Mouse (Mus musculus) retina, adult 2 months (tissue): ENCODE measurements around the gene Klhl3.
A peak's percentile ranks its signal among the peaks of the same experiment; 100 is the strongest.

ENCODE experiments used
- DNase-seq: peaks from one replicate; pipeline ENCODE4 v3.0.0-alpha.2; 2012; ENCODE audit warnings: low read depth, low spot score

Gene Klhl3

DNA sequence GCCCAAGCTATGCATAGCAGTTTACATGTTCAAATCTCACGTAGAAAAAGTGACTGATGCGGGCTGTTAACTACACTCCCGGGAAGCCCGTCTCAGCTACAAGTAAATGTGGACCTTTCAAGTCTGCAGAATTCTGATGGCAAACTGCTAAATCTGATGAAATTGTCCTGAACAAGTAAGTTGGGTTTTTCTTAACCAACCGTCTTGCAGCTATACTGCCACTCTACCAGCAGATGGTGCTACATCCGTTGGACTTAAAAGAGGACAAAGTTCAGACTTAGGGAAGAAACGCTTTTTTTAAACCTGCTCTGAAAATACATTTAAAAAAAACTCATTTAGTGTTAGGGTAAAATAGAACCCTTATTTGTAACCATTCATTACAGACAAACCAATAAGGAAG, 12.7 kb upstream of the Klhl3 start:
- peak; percentile 45 for DNase-seq

DNA sequence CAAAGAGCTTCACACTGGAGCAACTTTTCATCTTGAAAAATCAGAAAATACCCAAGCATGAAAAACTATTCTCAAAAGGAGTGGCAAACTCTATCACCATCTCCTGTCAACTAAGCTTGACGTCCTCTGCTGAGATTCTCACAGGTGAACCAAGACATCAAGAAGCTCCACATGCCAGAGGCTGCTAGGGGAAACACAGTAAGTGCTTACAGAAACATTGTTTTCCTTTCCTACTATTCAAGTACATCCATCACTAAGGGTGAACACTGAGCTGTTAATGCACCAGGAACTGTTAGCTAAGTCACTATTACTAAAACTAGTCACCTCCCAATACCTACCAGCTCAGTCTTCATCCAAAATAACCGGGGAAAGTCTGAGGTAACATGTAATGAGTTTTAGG, 11.6 kb upstream of the Klhl3 start:
- DNase-seq, result no peak

DNA sequence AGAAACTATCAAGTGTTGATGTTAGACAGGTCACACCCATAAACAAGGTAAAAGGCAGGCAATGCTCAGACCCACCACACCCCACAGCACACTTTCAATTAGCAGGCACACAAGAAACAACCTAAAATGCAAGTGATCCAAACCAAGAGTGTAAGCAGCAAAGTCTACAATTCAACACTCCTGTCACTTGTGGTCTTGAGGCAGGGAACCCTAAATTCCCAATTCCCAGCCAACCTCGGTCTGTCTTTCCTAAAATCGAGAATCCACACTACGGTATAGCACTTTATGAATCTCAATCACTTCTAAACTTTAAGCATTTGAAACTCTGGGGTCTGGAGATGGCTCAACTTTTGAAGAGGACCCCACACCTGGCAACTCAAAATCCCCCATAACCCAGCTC, 10.9 kb upstream of the Klhl3 start:
- no peak for DNase-seq

DNA sequence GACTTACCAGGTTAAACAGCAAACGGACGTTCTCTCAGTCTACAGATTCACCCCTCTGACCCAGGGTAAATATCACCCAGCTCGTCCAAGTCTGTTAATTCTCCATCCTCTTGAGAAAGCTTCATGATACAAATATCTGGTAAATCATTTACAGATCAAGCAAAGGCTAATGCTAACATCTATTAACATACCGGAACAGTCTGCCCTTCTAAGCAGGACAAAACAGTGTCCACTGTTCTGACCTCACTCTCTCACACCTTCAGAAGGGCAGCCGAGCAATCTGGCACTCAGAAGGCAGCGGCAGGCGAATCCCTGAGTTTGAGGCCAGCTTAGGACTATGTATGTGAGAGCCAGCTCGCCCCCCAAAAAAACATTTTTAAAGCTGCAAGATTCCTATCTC, 10.0 kb upstream of the Klhl3 start:
- no peak for DNase-seq

DNA sequence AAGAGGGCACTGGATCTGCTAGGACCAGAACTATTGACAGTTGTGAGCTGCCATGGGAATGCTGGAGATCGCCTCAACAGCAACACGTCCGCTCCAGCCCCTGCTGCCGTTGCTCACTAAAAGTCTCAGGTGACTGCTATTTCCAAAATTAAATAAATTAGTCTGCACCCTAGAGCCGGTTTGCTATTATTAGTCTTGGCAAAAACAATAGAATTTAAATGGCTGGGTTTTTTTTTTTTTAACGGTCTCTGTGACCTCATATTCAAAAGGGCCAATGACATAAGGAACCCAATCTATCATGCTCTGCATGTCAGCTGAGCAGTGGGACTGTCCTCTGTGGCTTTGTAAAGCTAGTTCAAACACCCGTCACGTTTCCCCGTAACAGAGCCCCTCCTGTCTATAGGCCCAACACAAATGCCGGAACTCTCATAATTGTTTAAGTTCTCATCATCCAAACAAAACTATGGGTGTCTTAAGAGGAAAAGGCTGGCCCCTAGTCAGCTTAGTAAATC, 9.4 kb upstream of the Klhl3 start:
- DNase-seq, result no peak

DNA sequence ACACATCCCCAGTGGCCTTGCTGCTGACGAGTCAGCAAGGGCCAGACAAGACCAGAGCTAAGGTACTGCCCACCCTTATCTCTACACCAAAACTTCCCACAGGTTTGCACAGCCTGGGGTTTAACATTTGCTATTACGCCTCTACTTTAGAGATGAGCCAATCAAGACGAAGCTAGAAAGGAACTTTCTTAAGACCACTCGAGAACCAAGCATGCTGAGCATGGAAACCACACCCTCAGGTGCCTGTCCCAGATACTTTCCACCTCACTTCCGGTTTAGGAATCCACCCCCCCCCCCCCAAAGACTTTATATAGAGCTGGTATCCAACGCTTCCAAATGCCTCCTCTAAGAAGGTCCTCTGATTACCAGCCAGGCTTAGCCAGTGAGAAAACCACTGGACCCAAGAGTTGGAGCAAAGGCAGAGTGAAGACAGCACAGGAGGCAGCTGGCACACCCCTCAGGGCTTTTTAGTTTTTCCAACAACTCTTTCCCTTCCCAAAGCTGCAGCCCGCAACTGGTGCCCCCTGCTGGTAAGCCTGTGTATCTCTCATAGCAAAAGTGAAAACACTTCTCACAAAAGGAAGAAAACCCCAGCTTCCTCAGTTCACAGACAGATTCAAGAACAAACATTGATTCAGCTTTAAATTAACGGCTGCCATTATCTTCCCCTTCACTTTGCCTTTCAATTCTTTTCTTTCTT, 4.1 kb upstream of the Klhl3 start:
- DNase-seq, result no peak

DNA sequence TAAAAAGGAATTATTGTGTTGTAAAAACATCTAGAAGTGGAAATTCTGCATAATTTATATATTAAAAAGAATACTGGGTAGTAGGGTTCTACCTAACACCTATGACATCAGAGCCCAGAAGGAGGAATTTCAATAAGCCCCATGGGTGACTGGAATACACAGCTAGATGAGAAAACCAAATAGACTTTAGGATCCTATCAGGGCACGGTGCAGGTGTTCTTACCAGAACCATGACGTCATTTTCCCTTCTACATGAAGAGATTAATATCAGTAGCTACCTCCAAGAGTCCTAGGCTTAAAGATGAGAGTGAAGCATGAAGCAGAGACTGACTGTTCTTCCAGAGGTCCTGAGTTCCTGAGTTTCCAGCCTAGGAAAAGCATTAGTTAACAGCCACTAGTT, 3.4 kb upstream of the Klhl3 start:
- DNase-seq, result no peak

DNA sequence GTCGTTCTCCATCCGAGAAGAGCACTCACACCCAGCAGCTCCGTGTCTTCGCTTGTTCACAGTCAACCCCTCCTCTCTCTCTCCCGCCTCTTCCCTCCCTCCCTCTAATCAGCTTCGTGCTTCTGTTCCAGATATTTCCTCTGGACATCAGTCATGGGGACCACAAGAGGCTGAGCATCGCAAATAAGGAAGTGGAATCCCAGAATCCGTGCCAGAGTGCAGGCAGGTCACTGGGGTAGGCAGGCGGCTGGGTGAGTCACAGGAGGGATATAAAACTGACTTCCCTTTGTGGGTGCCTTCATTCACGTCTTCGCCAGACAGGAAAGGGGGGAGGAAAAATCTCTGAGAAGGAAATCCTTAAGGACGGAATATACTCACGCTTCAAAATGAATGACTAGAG, 1.8 kb upstream of the Klhl3 start:
- DNase-seq, result no peak

DNA sequence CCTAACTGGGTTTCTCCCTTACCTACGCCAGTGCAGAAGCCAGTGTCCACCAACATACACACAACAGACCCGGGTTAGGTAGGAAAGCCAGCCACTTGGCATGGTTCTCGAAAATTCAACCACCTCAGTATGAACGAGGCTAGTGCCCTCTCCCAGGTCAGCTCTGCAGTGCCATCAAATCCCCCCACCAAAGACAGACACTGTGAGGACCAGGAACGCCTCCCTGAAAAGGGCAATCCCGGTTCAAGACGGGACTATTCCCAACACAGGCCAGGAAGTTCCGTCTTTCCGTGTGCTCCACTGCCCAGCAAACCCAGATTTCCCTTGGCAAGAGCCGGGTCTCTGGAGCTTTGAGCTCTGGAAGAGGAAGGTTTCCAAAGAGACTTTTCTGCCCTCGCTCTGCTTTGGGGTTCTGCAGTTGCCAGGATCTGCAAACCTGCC, 771 bp downstream of the Klhl3 start:
- no peak for DNase-seq

DNA sequence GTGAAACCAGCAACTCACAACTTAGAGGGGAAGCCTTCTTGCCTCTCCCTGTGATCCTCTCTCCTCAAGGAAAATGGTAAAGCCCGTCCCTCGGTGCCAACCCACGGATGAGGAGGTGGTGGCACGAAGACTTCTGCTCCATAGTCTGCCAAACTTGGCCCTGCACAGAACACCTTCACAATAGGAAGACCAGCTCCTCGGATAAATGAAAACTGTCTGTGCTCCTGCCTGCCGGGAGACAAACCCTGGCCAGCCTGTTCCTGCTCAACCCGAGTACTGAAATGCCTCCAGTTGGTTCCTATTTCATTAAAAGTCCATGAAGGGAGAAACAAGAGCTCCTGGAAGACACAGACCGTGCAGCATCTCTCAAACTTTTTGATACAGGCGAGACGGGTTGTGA, 1.2 kb downstream of the Klhl3 start:
- no peak for DNase-seq

DNA sequence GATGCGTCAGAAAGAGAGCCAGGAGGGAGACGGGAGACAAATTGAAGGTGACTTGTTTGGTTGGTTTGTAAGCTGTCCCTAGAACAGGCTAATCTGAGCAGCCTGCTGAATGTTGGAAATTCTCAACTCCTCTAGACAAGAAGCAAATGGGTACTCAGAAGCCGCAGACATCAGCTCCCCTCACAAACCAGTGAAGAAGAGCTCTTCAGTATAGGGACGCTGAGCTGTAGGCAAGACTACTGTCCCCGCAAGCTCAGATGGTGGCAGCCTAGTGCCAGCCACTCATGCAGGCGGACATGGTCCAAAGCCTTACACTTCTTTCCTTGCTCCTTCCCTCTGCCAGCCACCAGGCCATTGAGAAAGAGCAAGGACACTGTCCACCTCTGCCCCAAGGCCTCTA, 2.1 kb downstream of the Klhl3 start:
- no peak for DNase-seq

DNA sequence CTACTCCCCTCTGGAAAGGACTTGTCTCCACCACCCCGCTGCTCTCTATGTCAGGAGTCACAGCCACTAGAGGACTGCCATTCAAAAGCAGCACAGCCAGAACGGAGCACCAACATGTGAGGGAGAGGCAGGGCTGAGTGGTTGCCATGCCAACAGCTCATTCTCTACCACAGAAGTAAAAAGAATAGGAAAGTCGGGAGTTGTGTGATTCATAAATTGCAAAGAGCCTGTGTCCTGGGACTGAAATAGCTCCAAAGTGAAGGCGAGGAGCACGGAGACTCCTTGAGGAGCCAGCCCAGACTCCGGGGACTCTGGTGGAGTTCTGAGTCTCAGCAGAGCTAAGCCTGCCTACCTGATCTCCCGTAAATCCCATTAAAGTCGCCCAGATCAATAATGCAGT, 22.7 kb downstream of the Klhl3 start:
- no peak for DNase-seq

DNA sequence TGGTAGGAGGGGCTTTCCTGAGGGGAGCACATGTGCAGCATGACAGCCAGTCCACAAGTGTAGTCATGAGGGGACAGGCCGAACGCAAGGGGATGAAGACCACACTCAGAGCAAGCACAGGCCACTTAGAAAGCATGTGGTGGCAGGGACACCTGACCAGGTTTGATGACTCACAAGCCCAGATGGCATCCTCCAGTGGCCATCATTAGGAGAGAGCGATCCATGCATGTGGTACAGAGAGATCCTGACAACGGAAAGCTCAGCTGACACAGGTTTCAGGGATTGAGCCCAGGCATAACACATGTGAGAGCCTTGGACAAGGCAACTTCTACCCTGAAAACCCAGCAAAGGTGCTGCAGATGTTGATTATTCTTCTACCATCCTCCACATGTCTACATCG, 29.0 kb downstream of the Klhl3 start:
- no peak for DNase-seq

DNA sequence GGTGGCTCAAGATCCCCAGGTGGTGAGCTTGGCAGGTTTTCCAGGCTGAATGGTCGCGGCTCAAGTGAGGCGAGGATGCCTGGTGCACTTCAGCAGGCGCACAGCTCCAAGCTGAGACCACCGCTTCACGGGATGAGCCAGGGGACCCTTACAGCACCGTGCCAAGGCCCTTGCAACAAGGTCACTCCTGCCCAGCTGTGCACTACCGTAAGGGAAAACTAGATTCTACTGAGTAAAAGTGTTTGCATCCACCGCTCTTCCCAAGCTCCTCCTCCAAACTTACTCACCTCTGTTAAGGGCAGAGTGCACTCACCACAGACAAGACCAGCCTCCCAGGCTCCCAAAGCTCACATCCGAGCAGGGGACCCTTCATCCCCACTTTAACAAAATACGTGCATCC, 29.9 kb downstream of the Klhl3 start:
- DNase-seq, result no peak

DNA sequence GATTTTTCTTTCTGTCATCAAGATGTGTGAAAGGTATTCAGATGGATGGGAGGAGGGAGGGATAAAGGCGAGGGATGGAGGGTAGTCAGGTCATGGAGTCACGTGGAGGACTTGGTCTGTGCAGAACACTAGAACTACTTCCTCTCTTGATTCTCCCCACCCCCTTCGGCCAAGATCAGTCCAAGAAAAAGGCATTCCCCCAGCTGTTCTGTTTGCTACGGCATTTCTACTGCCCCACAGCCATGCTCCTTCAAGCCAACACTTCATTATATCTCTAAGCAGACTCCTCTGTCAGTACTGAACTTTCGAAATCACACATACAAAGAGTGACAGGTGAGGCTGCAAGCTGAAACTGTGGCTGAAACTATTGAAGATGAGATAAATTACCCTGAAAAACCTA, 30.3 kb downstream of the Klhl3 start:
- DNase-seq, result no peak

DNA sequence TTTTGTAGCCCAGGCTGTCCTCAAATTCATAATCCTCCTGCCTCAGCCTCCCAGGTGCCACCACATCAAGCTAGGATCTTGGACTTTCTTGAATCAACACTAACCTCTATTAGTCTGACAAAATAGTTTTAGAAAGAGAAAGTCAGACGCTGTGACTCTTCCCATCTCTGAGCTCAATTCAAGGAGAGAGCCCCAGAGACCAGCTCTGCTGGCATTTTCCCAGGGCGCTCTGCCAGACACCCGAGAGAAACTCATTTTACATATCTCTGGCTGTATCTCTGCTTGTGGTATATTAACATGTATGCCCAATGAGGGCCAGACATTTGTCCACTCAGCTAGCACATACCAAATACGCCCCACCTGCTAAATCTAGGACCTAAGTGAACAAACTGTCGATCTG, 35.0 kb downstream of the Klhl3 start:
- no peak for DNase-seq

DNA sequence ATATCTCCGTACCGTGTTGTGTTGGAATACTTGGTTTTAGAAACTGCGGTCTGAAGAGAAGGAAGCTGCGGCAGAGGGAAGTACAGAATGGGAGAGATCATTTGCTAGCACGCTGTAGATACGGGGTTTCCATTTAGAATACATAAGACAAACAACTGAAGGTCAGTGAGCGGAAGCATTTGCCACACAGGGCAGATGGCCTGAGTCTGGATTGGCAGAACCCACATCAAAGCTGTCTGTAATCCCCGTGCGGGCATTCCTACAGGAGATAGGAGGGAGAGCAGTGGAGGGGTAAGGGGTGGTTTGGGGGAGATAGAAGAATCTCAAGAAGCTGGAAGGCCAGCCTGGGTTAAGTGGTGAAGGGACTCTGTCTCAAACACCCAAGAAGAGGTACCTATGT, 38.5 kb downstream of the Klhl3 start:
- DNase-seq, result no peak

DNA sequence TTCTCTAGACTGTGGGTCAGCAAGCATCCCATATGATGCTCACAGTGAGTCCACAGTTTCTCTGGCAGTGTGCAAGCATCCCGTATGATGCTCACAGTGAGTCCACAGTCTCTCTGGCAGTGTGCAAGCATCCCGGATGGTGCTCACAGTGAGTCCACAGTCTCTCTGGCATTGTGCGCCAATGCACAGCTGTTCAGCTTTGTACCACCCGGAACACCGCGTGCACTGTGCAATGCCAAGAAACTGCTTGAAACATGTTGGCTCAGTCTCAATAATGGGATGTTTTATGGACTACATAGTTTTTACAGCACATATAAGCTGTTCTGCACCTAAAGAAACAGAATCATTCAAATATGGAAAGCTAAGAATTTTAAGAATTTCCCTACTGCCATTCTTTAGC, 38.9 kb downstream of the Klhl3 start:
- no peak for DNase-seq

DNA sequence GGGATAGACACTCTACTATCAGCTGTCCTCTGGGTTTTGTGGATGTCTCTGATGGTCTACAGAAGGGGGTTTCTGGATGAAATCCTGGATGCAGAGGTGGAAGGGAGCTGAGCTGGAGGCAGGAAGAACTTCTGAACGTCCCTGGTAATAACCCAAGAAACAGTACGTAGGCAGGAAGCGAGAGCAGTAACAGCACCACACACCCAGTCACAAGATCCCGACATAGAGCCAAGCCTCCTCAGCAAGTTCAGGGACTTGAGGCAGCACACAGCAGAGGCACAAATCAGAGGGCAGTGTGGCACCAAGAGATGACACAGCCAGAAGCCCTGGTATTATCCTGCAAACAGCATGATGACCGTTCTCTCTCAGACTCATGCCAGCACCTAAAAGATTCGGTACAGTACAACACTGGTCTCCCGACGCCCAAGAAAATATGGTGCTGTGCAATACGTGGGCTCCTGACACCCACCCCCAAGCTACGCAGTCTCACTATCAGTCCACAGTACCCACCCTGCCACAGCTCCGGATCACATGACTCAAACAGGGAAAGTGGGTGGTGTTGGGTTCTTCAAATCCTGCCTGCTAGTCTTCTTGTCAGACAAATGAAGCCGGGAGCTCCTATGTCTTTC, 40.0 kb downstream of the Klhl3 start:
- DNase-seq, result no peak

DNA sequence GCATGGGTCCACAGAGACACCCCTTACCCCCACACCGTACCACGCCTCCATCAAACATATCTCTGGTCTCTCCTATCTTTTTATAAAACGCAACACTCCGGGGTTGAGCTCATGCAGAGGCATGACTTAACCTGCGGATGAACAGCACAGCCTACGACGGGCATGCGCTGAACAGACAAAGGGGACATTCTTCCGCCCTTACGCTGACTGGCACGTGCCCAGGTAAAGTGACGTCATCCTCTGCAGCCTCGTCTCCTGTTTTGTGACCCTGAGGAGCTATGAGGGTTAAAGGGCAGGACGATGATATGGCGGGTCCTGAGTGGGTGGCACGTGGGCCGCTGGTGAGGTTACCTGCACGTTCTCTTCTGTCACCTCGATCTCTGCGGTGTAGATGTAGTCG, 42.2 kb downstream of the Klhl3 start:
- DNase-seq, result no peak

DNA sequence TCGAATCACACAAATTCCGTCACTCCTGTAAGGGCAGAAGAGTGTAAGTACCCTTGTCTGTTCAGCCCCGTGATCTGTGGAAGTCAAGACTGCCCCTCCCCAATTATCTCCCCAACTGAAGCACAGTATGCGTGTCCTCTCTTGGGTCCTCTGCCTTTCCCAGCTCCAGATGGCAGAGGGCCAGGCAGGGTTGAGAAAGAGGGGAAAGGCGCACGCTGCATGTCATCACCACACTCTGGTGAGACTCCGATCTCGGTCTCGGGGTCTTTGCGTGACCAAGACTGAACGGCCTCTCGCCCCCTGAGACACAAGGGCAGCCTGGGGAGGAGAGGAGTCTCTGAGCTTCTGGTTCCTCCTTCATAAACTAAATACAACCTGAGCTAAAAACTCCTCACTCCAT, 42.9 kb downstream of the Klhl3 start:
- DNase-seq, result no peak

DNA sequence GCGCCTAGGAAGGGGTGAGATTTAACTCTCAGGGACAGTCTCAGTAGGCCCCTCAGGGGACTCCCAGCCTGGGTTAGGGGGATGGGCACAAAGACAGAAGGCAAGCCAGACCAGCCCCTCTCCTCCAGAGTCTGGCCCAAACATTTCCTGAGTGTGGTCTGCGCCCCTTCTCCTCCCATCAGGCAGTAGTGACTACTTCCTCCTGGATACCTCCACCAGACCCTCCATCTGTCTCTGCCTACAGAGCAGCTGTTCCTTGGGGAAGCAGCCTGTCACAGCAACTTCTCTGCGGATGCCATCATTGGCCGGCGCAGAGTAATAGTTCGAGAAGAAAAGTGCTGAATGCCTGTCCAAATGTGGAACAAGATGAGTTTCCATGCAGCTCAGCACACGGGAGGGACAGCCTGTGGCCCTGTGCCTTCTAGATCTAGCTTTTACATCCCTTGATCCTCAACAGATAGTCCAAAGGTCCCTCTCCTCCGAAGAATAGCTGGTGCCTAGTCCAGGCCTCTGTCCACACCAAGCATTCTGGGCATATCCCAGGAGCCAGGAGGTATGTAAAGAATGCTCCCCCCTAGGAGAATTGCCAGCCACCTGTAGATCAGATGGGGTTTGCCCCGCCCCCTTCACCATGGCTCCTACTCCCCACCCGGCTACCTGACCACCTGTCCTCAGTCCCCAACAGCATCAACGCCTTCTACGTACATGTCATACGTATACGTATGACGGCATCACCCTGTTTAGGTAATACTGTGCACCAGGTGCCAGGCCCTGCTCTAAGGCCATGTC, 44.8 kb downstream of the Klhl3 start:
- DNase-seq, result no peak
